In genomic region chr16:85445801-85446200, GRCm38 (mm10) we compare ENCODE assay signal across 16 mouse cellular contexts.
DNase-seq lines count a peak whose midpoint lies in the region; ATAC-seq lines count a peak whose summit lies in the region.
"Had no signal": no experiment of that assay in that cellular context is flagged by ENCODE, and none has a peak within 500 bp of the region (broad histone marks: within the 10 kb centered on the region; RNA-seq: fewer than 3 reads in every experiment).

No protein-coding gene starts in this region.

- H3K4me3 ChIP-seq in midbrain, embryonic 11.5 days (ENCODE audit: low read depth, low read length) = no peak overlapping the region
- no peak overlapping the region for H3K4me3 ChIP-seq in midbrain, embryonic 13.5 days (replicated peaks)
- H3K4me3 ChIP-seq in kidney, embryonic 15.5 days (replicated peaks) = no peak overlapping the region
- H3K4me3 ChIP-seq in limb, embryonic 10.5 days = no peak overlapping the region
- H3K4me3 ChIP-seq: forebrain, embryonic 15.5 days; limb, embryonic 15.5 days had no signal

- H3K9me3 ChIP-seq in midbrain, embryonic 11.5 days (ENCODE audit: control insufficient read depth, low read length) = no peaks in the 10 kb centered on the region
- H3K9me3 ChIP-seq in midbrain, embryonic 13.5 days = no peaks in the 10 kb centered on the region
- H3K9me3 ChIP-seq in kidney, embryonic 15.5 days (replicated peaks) = no peaks in the 10 kb centered on the region
- no peaks in the 10 kb centered on the region for H3K9me3 ChIP-seq in limb, embryonic 10.5 days (replicated peaks)
- H3K9me3 ChIP-seq: forebrain, embryonic 15.5 days; limb, embryonic 15.5 days had no signal

- H3K4me1 ChIP-seq in midbrain, embryonic 11.5 days (ENCODE audit: control insufficient read depth, insufficient read depth, low read length) = no peaks in the 10 kb centered on the region
- no peaks in the 10 kb centered on the region for H3K4me1 ChIP-seq in midbrain, embryonic 13.5 days (replicated peaks)
- H3K4me1 ChIP-seq in kidney, embryonic 15.5 days = peaks cover 5% of the 10 kb centered on the region; the same call in 1 of the 2 replicates
- H3K4me1 ChIP-seq in limb, embryonic 10.5 days = no peaks in the 10 kb centered on the region
- H3K4me1 ChIP-seq: forebrain, embryonic 15.5 days; limb, embryonic 15.5 days had no signal

- peak; percentile 87 for DNase-seq in heart, adult 11 months
- DNase-seq in heart, postnatal 4 days = no peak
- peak; percentile 78 for DNase-seq in midbrain, embryonic 11.5 days (ENCODE audit: low spot score, missing footprints)
- DNase-seq in cerebellum, postnatal 10 days = peak; percentile 48
- no peak for DNase-seq in right cerebral cortex, postnatal 14 days
- DNase-seq in limb, embryonic 10.5 days (ENCODE audit: low spot score) = no peak
- DNase-seq: adrenal gland, adult 8-10 months; kidney, adult 8-10 months; liver, postnatal 0 days; midbrain, embryonic 14.5 days; thymus, postnatal 4 days had no signal

- H3K27ac ChIP-seq in midbrain, embryonic 11.5 days (ENCODE audit: low read depth, low read length) = no peak overlapping the region
- no peak overlapping the region for H3K27ac ChIP-seq in midbrain, embryonic 13.5 days
- no peak overlapping the region for H3K27ac ChIP-seq in kidney, embryonic 15.5 days
- H3K27ac ChIP-seq in limb, embryonic 10.5 days = no peak overlapping the region
- H3K27ac ChIP-seq: forebrain, embryonic 15.5 days; limb, embryonic 15.5 days; macrophage had no signal

- WGBS in midbrain, embryonic 11.5 days = 78% methylated on average over 3 of the region's 3 CpGs
- 82% methylated on average over 3 of the region's 3 CpGs for WGBS in midbrain, embryonic 13.5 days
- 71% methylated on average over 3 of the region's 3 CpGs for WGBS in kidney, embryonic 15.5 days
- 87% methylated on average over 3 of the region's 3 CpGs for WGBS in limb, embryonic 10.5 days

- H3K9ac ChIP-seq in midbrain, embryonic 11.5 days (ENCODE audit: low read length) = no peak overlapping the region
- H3K9ac ChIP-seq in midbrain, embryonic 13.5 days (replicated peaks) = no peak overlapping the region
- H3K9ac ChIP-seq in kidney, embryonic 15.5 days = no peak overlapping the region
- H3K9ac ChIP-seq: forebrain, embryonic 15.5 days; limb, embryonic 15.5 days; liver, postnatal 0 days had no signal

- no peaks in the 10 kb centered on the region for H3K27me3 ChIP-seq in midbrain, embryonic 11.5 days (ENCODE audit: control insufficient read depth, insufficient read depth, low read length)
- no peaks in the 10 kb centered on the region for H3K27me3 ChIP-seq in midbrain, embryonic 13.5 days
- H3K27me3 ChIP-seq in kidney, embryonic 15.5 days = no peaks in the 10 kb centered on the region
- H3K27me3 ChIP-seq in limb, embryonic 10.5 days (ENCODE audit: low read depth, poor library complexity, severe bottlenecking) = no peaks in the 10 kb centered on the region
- H3K27me3 ChIP-seq: forebrain, embryonic 15.5 days; limb, embryonic 15.5 days had no signal

- no peaks in the 10 kb centered on the region for H3K36me3 ChIP-seq in midbrain, embryonic 11.5 days (ENCODE audit: control insufficient read depth, insufficient read depth, low read length)
- H3K36me3 ChIP-seq in midbrain, embryonic 13.5 days = no peaks in the 10 kb centered on the region
- no peaks in the 10 kb centered on the region for H3K36me3 ChIP-seq in kidney, embryonic 15.5 days
- H3K36me3 ChIP-seq in limb, embryonic 10.5 days = no peaks in the 10 kb centered on the region
- H3K36me3 ChIP-seq: forebrain, embryonic 15.5 days; limb, embryonic 15.5 days had no signal

- no peak for ATAC-seq in midbrain, embryonic 11.5 days (ENCODE audit: low FRiP score)
- ATAC-seq in midbrain, embryonic 13.5 days = no peak
- ATAC-seq in kidney, embryonic 15.5 days (replicated peaks; ENCODE audit: low FRiP score) = no peak
- ATAC-seq: forebrain, embryonic 15.5 days; liver, postnatal 0 days had no signal

- no peak overlapping the region for H3K4me2 ChIP-seq in midbrain, embryonic 11.5 days
- no peak overlapping the region for H3K4me2 ChIP-seq in midbrain, embryonic 13.5 days (replicated peaks)
- H3K4me2 ChIP-seq in kidney, embryonic 15.5 days = no peak overlapping the region
- H3K4me2 ChIP-seq: forebrain, embryonic 15.5 days; limb, embryonic 15.5 days had no signal

Comparison
In these comparisons a context has a peak if more than half of its experiments do, and no peak if none do; other contexts are left out.
1. DNase-seq: peak in heart, adult 11 months (single experiment), midbrain, embryonic 11.5 days (single experiment) and cerebellum, postnatal 10 days (2 of 2); none in heart, postnatal 4 days (single experiment), right cerebral cortex, postnatal 14 days (single experiment) and limb, embryonic 10.5 days (single experiment).